Mouse (Mus musculus) liver, embryonic 11.5 days (tissue): ENCODE results near the gene Cfap20. TPM values are rescaled to one million over a fixed set of nuclear protein-coding genes. Genes with fewer than 3 reads are reported as not detected.

Experiments
- ATAC-seq: fragments of 200-750 bp; cut with Nextera tagmentation; replicated peaks from 2 replicates; pipeline ENCODE4 v1.8.0; 2017; ENCODE audit warnings: moderate number of reproducible peaks, mild to moderate bottlenecking, moderate TSS enrichment, moderate library complexity; ENCODE audit not compliant: low FRiP score
- DNase-seq: peaks from one replicate; pipeline ENCODE4 v3.0.0-alpha.2; 2017; ENCODE audit warnings: low spot score
- H3K27ac ChIP-seq: fragments of 300-500 bp; sonication (generic); 2 replicates; pipeline ENCODE4 v1.5.1; 2014; ENCODE audit warnings: mild to moderate bottlenecking, low read depth, low read length, control low read depth
- H3K27me3 ChIP-seq: fragments of 300-500 bp; sonication (generic); replicated peaks from 2 replicates; pipeline ENCODE4 v1.6.1; 2014; ENCODE audit warnings: low read length, mixed read lengths; ENCODE audit not compliant: control insufficient read depth, insufficient read depth
- H3K36me3 ChIP-seq: fragments of 300-500 bp; sonication (generic); 2 replicates; pipeline ENCODE4 v1.6.1; 2014; ENCODE audit warnings: mild to moderate bottlenecking, low read length, moderate library complexity, mixed read lengths; ENCODE audit not compliant: control insufficient read depth, insufficient read depth
- H3K4me1 ChIP-seq: fragments of 300-500 bp; sonication (generic); replicated peaks from 2 replicates; pipeline ENCODE4 v1.6.1; 2014; ENCODE audit warnings: low read length, mixed read lengths; ENCODE audit not compliant: control insufficient read depth, insufficient read depth
- H3K4me2 ChIP-seq: fragments of 300-500 bp; sonication (generic); 2 replicates; pipeline ENCODE4 v1.6.1; 2014; ENCODE audit warnings: mild to moderate bottlenecking, control low read depth, moderate library complexity
- H3K4me3 ChIP-seq: fragments of 300-500 bp; sonication (generic); 2 replicates; pipeline ENCODE4 v1.5.1; 2014; ENCODE audit warnings: low read depth, low read length, control low read depth
- H3K9ac ChIP-seq: fragments of 300-500 bp; sonication (generic); 2 replicates; pipeline ENCODE4 v1.6.1; 2014; ENCODE audit warnings: low read depth, low read length, control low read depth
- H3K9me3 ChIP-seq: fragments of 300-500 bp; sonication (generic); 2 replicates; pipeline ENCODE4 v1.6.1; 2016; ENCODE audit warnings: low read length, inconsistent platforms, mixed read lengths; ENCODE audit not compliant: control insufficient read depth
- WGBS: fragments of 180-500 bp; shearing (Covaris S2); extraction: QIAGEN DNeasy Blood & Tissue Kit; methylation state at CpG from one replicate; pipeline ENCODE4 v1.1.7; 2014; 5-methylcytosine and 5-hydroxymethylcytosine counted together
- polyA plus RNA-seq: library from polyadenylated mRNA; unstranded; fragments of >200 nt; fragmentation: Nextera tagmentation; extraction: Ambion mirVana; gene quantifications from 2 replicates; pipeline ENCODE4 v1.2.1, GENCODE M21; 2014

Gene Cfap20
- polyA plus RNA-seq, 1 experiment from 2014 or later, result 78.7 TPM

GRCm38 (mm10) chr8:95440168-95440709, 5.6 kb upstream of the Cfap20 start:
- Histone ChIP-seq H3K27me3 (no peaks in the 10 kb centered on the region), H3K4me3 (no peak overlapping the region), H3K4me1 (peaks cover 11% of the 10 kb centered on the region), H3K9ac (peak overlapping the region; percentile 28; the same call in 1 of the 2 replicates), H3K4me2 (no peak overlapping the region; the same call in 1 of the 2 replicates), H3K9me3 (no peaks in the 10 kb centered on the region), H3K27ac (no peak overlapping the region), H3K36me3 (no peaks in the 10 kb centered on the region)
- DNase-seq (no peak), ATAC-seq (peak; percentile 45; the same call in 1 of the 2 replicates)
- 61% methylated on average over 5 of the region's 5 CpGs for WGBS

- Histone ChIP-seq H3K9me3 (no peaks in the 10 kb centered on the region), H3K4me2 (no peak overlapping the region), H3K27ac (no peak overlapping the region), H3K36me3 (no peaks in the 10 kb centered on the region), H3K4me1 (peaks cover 11% of the 10 kb centered on the region), H3K4me3 (no peak overlapping the region), H3K27me3 (no peaks in the 10 kb centered on the region), H3K9ac (no peak overlapping the region)
- ATAC-seq (no peak), DNase-seq (no peak)
- 82% methylated on average over 2 of the region's 2 CpGs for WGBS
Observed at GRCm38 (mm10) chr8:95439421-95439820, 4.8 kb upstream of the Cfap20 start.

- Histone ChIP-seq H3K9ac (no peak overlapping the region), H3K36me3 (no peaks in the 10 kb centered on the region), H3K4me2 (no peak overlapping the region), H3K4me1 (peaks cover 26% of the 10 kb centered on the region), H3K27me3 (no peaks in the 10 kb centered on the region), H3K9me3 (no peaks in the 10 kb centered on the region), H3K4me3 (no peak overlapping the region), H3K27ac (no peak overlapping the region)
- WGBS, result 40% methylated on average over 5 of the region's 5 CpGs
- ATAC-seq, result no peak
- no peak for DNase-seq
Observed at GRCm38 (mm10) chr8:95437341-95437992, 2.8 kb upstream of the Cfap20 start.

- H3K9me3 ChIP-seq, result no peaks in the 10 kb centered on the region
- H3K9ac ChIP-seq, result no peak overlapping the region
- DNase-seq (no peak), ATAC-seq (no peak)
- H3K27me3 ChIP-seq, result no peaks in the 10 kb centered on the region
- H3K4me2 ChIP-seq, result no peak overlapping the region
- WGBS, result 75% methylated on average over 3 of the region's 3 CpGs
- peaks cover 29% of the 10 kb centered on the region for H3K4me1 ChIP-seq
- H3K27ac ChIP-seq, result no peak overlapping the region
- no peak overlapping the region for H3K4me3 ChIP-seq
- H3K36me3 ChIP-seq, result no peaks in the 10 kb centered on the region
Observed at GRCm38 (mm10) chr8:95435930-95436329, 1.3 kb upstream of the Cfap20 start.

- Histone ChIP-seq H3K27me3 (no peaks in the 10 kb centered on the region), H3K27ac (no peak overlapping the region), H3K36me3 (no peaks in the 10 kb centered on the region), H3K4me2 (peak overlapping the region; percentile 75), H3K4me1 (peaks cover 24% of the 10 kb centered on the region), H3K9ac (no peak overlapping the region), H3K4me3 (no peak overlapping the region; the same call in 1 of the 2 replicates), H3K9me3 (no peaks in the 10 kb centered on the region)
- DNase-seq (no peak), ATAC-seq (no peak)
- 94% methylated on average over 9 of the region's 9 CpGs for WGBS
Observed at GRCm38 (mm10) chr8:95435471-95435870, 802 bp upstream of the Cfap20 start.

GRCm38 (mm10) chr8:95434233-95434632, 436 bp downstream of the Cfap20 start:
- Histone ChIP-seq H3K9me3 (no peaks in the 10 kb centered on the region), H3K27ac (peak overlapping the region; percentile 85), H3K9ac (peak overlapping the region; percentile 88), H3K4me3 (peak overlapping the region; percentile 87), H3K4me1 (peaks cover 27% of the 10 kb centered on the region), H3K4me2 (peak overlapping the region; percentile 75), H3K27me3 (no peaks in the 10 kb centered on the region), H3K36me3 (no peaks in the 10 kb centered on the region)
- DNase-seq (no peak), ATAC-seq (peak; percentile 37)
- 2% methylated on average over 25 of the region's 25 CpGs for WGBS

- Histone ChIP-seq H3K4me3 (peak overlapping the region; percentile 87; the same call in 1 of the 2 replicates), H3K36me3 (no peaks in the 10 kb centered on the region), H3K4me1 (peaks cover 32% of the 10 kb centered on the region), H3K9me3 (no peaks in the 10 kb centered on the region), H3K9ac (peak overlapping the region; percentile 88), H3K27ac (no peak overlapping the region), H3K4me2 (peak overlapping the region; percentile 75), H3K27me3 (no peaks in the 10 kb centered on the region)
- WGBS, result 83% methylated on average over 4 of the region's 4 CpGs
- DNase-seq (no peak), ATAC-seq (no peak)
Observed at GRCm38 (mm10) chr8:95433124-95433523, 1.5 kb downstream of the Cfap20 start.

- Histone ChIP-seq H3K4me1 (peaks cover 39% of the 10 kb centered on the region), H3K27ac (no peak overlapping the region), H3K4me2 (peak overlapping the region; percentile 75; the same call in 1 of the 2 replicates), H3K27me3 (no peaks in the 10 kb centered on the region), H3K9ac (no peak overlapping the region), H3K9me3 (no peaks in the 10 kb centered on the region), H3K4me3 (no peak overlapping the region), H3K36me3 (no peaks in the 10 kb centered on the region)
- ATAC-seq (no peak), DNase-seq (no peak)
- WGBS, result 80% methylated on average over 3 of the region's 3 CpGs
Observed at GRCm38 (mm10) chr8:95432471-95432870, 2.2 kb downstream of the Cfap20 start.

GRCm38 (mm10) chr8:95429945-95430344, 4.7 kb downstream of the Cfap20 start:
- WGBS, result 49% methylated on average over 3 of the region's 3 CpGs
- H3K4me2 ChIP-seq, result no peak overlapping the region

More at GRCm38 (mm10) chr8:95429945-95430344, 4.7 kb downstream of the Cfap20 start:
- Histone ChIP-seq H3K9me3 (no peaks in the 10 kb centered on the region), H3K4me1 (peaks cover 40% of the 10 kb centered on the region), H3K4me3 (no peak overlapping the region), H3K36me3 (no peaks in the 10 kb centered on the region), H3K27ac (no peak overlapping the region), H3K27me3 (no peaks in the 10 kb centered on the region), H3K9ac (no peak overlapping the region)
- no peak for DNase-seq
- no peak for ATAC-seq
